Mouse (Mus musculus): ENCODE measurements around the gene Tomm5.

Tomm5 gene

GRCm38 (mm10) chr4:45066036-45066730 is 41.7 kb downstream of the Tomm5 start:
- DNase-seq (ENCODE audit: low read depth): no peak

DNA sequence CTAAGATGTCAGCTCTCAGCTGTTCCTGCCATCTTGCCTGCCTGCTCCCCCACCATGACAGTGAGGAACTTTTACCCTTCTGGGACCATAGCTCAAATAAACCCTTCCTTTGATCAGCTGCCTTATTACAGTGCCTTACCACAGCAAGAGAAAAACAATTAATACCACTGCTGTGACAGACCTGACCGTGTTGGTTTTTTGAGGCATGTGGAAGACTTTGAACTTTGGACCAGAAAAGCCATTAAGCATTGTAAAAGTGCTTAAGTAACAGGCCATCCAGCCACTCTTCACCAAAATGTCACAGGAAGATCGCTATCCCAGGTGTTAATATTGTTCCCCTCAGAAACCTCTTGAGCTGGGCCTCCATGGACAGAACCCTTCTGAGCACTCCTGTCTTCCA is 43.3 kb downstream of the Tomm5 start:
- no peak for DNase-seq (ENCODE audit: low read depth)

DNA sequence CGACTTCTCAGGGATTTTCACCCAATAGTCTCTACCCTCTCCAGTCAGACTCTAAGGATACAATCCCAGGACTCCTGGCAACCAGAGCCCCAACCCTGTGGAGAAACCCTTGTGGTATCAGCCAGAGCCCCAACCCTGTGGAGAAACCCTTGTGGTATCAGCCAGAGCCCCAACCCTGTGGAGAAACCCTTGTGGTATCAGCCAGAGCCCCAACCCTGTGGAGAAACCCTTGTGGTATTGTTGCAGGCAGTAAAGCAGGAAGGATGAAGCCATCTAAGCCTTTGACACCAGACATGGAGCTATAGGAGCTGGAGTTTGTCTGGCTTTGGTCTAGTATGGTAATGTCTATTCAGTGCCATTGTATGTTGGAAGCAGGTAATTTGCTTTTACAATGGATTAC is 44.1 kb downstream of the Tomm5 start:
- peak; percentile 57 for DNase-seq (ENCODE audit: low read depth)

- no peak for DNase-seq (ENCODE audit: low read depth)
Measured at GRCm38 (mm10) chr4:45055451-45055850, 52.5 kb downstream of the Tomm5 start.

Measured in 416B (cell line).